Mouse (Mus musculus) testis, adult 2 months (tissue): ENCODE data around the gene Ctnnd2.

ENCODE experiments used
- CTCF ChIP-seq: fragments of 200-500 bp; IDR thresholded peaks from 2 replicates; pipeline ENCODE4 v1.5.1; 2012; ENCODE audit warnings: low read depth, mild to moderate bottlenecking, inconsistent platforms, low read length, moderate library complexity; ENCODE audit not compliant: control insufficient read depth, insufficient read depth, insufficient replicate concordance
- POLR2A ChIP-seq: fragments of 200-500 bp; IDR thresholded peaks from 2 replicates; pipeline ENCODE4 v1.6.1; 2012; ENCODE audit warnings: low read depth, mild to moderate bottlenecking, inconsistent platforms, low read length, moderate library complexity; ENCODE audit not compliant: control insufficient read depth

DNA sequence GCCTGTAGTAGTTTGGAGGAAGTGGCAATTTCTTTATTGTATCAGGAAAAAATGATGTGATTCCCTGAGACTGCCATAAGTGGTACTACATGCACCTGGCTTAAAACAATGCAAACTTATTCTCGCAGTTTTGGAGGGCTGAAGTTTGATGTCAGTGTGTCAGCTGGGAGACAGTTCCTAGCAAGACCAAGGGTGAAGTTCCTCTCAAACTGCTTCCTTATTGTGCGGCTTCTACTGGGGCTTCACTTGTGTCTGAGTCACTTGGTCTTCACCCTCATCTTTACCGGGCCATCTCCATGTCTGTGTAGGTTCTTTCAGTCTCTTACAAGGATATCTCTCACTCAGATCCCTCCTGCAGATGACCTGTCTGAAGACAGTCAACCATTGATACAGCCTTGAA, 444.5 kb downstream of the Ctnnd2 start:
- TF ChIP-seq CTCF (no peak), POLR2A (no peak)
